Mouse (Mus musculus) adrenal gland, adult 18-20 months (tissue): ENCODE results near the gene Srpk1. TPM values are rescaled to one million over a fixed set of nuclear protein-coding genes. Genes with fewer than 3 reads are reported as not detected.

Source experiments
- DNase-seq, 2 experiments: peaks; one replicate each; pipeline ENCODE4 v3.0.0; 2021 to 2022; ENCODE audit warnings: low spot score in 2 of 2
- total RNA-seq, 2 experiments: library from RNA; stranded (reverse); gene quantifications; 1 replicate in 1 of 2; 2 replicates in 1 of 2; pipeline ENCODE4 v1.2.3; 2021

Gene Srpk1
- total RNA-seq, 2 experiments from 2014 or later = 60.8 to 64.4 TPM

- DNase-seq = no peak
Measured at GRCm38 (mm10) chr17:28617636-28618035, 4.9 kb downstream of the Srpk1 start.

- no peak for DNase-seq
Measured at GRCm38 (mm10) chr17:28615332-28615731, 7.2 kb downstream of the Srpk1 start.

DNA sequence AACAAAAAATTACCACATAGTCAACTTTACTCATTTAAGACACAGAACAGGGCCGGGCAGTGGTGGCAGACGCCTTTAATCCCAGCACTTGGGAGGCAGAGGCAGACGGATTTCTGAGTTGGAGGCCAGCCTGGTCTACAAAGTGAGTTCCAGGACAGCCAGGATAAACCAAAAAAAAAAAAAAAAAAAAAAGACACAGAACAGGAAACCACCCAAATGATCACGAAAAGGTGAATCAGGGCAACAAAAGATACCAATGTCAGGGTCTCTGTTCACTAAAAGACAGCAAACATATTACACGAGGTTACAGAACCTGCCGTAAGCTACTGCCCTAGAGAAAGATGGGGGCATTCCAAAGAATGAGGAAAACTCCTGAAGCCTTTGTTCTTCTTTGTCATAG is 9.4 kb downstream of the Srpk1 start:
- no peak for DNase-seq

DNA sequence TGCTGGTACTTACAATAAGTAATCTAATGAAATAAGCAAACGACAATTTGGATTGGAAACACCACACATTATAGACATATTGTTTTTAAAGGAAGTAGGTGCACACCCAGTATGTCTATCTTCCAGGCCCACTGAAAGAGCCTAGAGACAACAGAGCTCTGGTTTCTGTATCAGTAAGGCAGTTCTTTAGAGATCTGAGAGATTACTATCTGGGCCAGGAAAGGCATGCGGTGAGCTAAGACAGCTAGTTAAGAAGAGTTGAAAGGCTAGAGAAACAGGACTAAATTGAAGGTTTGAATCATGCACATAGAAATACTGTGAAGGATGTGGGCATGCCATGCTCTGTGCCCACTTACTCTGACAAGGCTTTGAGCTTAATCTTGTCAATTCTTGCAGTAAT is 9.9 kb downstream of the Srpk1 start:
- no peak for DNase-seq

GRCm38 (mm10) chr17:28609543-28609942 is 13.0 kb downstream of the Srpk1 start:
- no peak for DNase-seq

- DNase-seq = peak in 1 of 2 experiments; percentile 22
Measured at GRCm38 (mm10) chr17:28601557-28602250, 20.8 kb downstream of the Srpk1 start.

DNA sequence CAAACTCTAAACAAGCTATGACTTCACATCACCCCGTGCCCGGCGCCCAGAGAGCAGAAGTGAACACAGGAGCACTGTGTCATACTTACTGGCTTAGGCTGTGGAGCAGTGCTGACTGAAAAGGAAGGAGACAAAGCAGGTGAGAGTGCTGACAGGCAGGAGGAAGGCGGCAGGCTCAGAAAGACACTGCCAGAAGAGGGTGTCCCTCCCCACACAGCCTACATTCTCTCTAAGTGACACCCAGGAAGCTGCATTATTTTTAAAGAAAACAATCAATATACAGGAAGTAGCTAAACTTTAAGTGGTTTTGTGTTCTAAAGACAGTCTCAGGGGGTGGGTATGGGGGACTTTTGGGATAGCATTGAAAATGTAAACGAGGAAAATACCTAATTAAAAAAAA is 21.7 kb downstream of the Srpk1 start:
- no peak for DNase-seq

DNA sequence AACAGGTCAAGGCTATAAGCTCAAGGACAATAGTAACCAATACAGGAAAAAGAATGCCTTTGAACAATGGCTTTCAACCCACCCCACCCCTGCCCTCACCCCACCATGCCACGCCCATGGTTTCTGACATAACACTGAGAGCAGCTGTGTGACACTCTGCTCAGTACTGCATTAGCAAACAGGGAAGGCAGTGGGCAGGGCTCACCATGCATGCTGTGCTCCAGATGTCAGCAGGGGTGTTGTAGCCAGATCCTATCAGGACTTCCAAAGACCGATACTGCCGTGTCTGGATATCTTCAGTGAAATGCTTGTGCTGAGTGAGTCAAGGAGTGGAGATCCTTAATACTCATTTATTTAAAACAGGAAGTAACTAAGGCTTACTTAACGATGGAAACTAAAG is 28.5 kb downstream of the Srpk1 start:
- DNase-seq = no peak

DNA sequence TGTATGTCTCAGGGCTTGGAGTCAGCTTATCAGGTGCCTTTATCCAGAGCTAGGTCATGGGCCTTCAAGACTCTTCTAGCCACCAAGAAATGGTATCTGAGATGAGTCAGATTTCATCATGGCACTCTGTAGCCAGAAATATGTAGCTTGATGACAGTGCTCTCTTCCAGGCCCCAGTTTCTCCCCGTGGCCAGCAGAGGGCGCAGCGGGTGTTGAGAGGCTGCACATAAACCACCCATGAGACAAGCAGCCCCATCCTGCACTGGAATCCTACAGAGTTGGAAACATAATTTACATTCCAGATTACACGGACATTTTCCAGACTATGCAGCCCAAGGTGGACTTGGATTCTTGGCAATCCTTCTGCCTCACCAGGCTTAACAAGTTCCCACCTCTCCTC is 29.5 kb downstream of the Srpk1 start:
- peak; percentile 75 to 79 for DNase-seq

- DNase-seq = peak in 1 of 2 experiments; percentile 18
Measured at GRCm38 (mm10) chr17:28591476-28591875, 31.0 kb downstream of the Srpk1 start.

DNA sequence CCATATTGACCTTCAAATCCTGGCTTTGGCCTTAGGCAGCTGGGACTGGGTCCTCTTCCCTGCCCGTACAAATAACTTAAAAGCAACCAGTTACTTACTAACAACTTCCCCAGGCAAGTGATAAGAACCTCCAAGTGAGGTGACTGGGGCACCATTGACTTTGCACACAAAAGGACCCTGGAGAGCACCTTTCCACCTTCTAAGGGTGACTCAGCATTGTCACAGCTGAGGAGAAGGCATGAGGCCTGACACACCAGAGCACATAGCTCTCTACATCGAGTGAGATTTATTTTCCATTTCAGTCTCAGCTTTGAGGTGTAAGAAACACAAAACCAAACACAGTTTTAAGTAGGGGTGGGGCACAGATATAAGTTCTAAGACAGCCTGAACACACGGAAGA is 31.9 kb downstream of the Srpk1 start:
- no peak for DNase-seq

GRCm38 (mm10) chr17:28588591-28588990 is 33.9 kb downstream of the Srpk1 start:
- DNase-seq = no peak

GRCm38 (mm10) chr17:28586509-28586908 is 36.0 kb downstream of the Srpk1 start:
- no peak for DNase-seq

DNA sequence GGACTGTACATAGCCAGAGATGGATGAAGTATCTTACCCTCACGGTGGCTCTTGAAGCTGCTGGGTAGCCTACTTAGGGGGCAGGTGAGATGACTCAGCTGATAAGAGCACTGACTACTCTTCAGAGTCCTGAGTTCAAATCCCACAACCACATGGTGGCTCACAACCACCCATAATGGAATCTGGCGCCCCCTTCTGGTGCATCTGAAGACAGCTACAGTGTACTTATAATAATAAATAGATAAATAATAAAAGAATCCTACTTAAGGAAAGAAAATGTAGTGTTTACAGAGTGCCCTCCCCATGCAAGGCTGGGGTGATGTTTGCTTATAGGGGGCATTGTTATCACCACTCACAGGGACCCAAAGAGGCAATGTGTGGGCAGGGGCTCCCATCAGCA is 41.5 kb downstream of the Srpk1 start:
- no peak for DNase-seq

- peak; percentile 45 to 58 for DNase-seq
Measured at GRCm38 (mm10) chr17:28580396-28580795, 42.1 kb downstream of the Srpk1 start.

DNA sequence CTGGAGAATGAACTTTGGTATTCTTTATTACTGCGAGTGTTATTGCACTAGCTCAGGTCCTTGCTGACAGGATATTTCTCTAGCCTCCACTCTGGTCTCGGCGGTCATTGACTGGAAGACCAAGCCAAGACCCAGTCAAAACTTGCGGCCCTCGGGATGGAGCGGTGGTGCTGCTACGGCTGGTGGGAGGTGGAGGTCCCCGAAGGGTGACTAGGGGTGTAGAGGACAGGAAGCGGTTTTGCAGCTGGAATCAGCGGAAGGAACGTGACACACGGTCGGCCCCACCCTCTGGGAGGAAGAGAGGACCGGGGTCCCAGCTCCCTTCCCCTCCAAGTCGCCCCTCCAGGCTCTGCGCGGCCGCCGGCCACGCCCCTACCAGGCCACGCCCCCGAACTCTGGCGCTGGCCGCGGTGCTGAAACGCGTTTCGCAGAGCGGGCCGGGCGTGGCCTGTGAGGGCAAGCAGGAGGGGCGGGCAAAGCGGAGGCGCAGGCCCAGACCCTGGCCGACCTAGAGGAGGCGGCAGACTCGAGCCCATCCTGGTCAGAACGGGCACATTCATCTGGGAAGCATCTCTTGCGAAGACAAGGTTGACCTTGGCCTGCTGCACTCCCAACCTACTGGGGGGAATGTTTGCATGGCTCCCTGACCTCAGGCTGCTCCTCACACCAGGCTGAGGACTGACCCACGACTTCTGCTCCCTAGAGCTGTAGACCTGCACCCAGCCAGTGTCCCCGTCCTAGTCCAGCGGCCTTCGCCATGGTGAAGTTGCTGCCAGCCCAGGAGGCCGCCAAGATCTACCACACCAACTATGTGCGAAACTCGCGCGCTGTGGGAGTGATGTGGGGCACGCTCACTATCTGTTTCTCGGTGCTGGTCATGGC is 47.0 kb downstream of the Srpk1 start, which contains the start of gene Lhfpl5:
Lhfpl5 (plus strand) TSS at position 398 of the 882 bp plus-strand sequence.
- DNase-seq = peak; percentile 41 to 55

DNA sequence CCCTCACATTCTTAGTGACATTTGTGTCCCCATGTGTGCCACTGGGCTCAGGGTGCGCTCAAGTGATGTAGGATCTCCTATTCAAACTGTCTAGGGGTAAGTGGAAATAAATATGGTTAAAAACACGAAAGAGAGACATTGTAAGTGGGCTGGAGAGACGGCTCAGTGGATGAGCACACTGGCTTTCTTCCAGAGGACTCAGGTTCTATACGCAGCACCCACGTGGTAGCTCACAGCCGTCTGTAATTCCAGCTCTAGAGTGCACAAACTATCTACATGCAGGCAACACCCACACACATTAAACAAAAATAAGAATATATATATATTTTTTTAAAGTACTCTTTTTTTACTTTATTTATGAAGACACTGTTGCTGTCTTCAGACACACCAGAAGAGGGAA is 49.6 kb downstream of the Srpk1 start:
- DNase-seq = no peak

GRCm38 (mm10) chr17:28572521-28572920 is 50.0 kb downstream of the Srpk1 start:
- DNase-seq = no peak

- no peak for DNase-seq
Measured at GRCm38 (mm10) chr17:28571868-28572267, 50.6 kb downstream of the Srpk1 start.

DNA sequence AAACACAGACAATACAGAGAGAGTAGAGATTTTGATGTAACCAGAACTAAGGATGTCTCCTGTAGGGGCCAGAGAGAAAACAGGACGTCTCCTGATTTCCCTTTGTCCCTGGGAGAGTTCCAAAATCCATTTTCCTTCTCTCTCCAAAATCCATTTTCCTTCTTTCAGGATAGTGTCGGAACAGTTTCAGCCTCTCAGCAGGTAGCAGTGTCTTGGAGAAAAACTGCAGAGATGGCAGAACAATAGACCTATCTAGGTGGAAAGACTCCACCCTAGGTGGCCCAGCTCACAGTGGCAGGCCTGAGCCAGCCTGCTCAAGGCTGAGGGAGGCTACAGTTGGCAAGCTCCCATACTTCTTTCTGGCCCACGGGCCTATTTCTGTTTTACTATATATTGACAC is 55.0 kb downstream of the Srpk1 start:
- no peak for DNase-seq

DNA sequence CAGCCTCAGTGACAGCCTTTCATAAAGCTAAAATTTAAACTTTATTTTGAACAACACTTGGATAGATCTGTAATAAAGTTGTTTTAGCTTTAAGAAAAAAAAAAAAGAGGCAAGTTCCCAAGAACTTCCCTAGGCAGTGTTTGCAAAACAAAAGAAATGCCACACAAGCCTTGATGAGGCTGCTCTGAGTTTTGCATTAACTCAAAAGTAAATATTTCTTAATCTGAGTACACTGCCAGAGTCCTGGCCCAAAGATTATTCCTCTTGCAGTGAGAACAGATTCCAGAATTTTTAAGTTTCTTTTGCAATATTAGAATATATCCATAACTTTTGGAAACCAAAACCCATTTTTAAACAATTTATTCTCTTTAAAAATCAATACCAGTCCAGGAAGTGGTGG is 57.3 kb downstream of the Srpk1 start:
- no peak for DNase-seq

GRCm38 (mm10) chr17:28561613-28562012 is 60.9 kb downstream of the Srpk1 start:
- no peak for DNase-seq
